27 mouse cellular contexts compared by ENCODE assay signal in the genomic region with DNA sequence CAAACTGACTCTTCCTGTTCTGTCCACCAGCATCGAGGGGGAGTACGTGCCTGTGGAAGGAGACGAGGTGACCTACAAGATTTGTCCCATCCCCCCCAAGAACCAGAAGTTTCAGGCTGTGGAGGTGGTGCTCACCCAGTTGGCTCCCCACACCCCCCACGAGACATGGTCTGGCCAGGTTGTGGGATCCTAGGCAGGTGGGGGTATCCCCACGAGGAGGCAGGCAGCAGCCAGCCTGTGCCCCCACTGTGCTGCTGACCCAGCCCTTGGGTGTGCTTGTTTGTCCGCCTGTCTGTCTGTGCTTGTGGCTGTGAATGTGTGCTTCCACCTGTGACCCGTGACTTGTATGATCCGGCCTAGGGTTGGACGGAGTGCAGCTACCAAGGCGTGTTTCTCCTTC. TPM values are rescaled to one million over a fixed set of nuclear protein-coding genes. Genes with fewer than 3 reads are reported as not detected.
"Had no signal": no experiment of that assay in that cellular context is flagged by ENCODE, and none has a peak within 500 bp of the region (broad histone marks: within the 10 kb centered on the region; RNA-seq: fewer than 3 reads in every experiment).

No protein-coding gene starts in this region.

- H3K4me2 ChIP-seq: lung, embryonic 15.5 days; midbrain, embryonic 12.5 days; neural tube, embryonic 13.5 days; neural tube, embryonic 15.5 days had no signal

- H3K27ac ChIP-seq: lung, embryonic 15.5 days; macrophage; midbrain, embryonic 12.5 days; neural tube, embryonic 13.5 days; neural tube, embryonic 15.5 days had no signal

- H3K27me3 ChIP-seq: lung, embryonic 15.5 days; midbrain, embryonic 12.5 days; neural tube, embryonic 13.5 days; neural tube, embryonic 15.5 days had no signal

- H3K4me1 ChIP-seq: lung, embryonic 15.5 days; midbrain, embryonic 12.5 days; neural tube, embryonic 13.5 days; neural tube, embryonic 15.5 days had no signal

- H3K4me3 ChIP-seq: lung, embryonic 15.5 days; midbrain, embryonic 12.5 days; neural tube, embryonic 13.5 days; neural tube, embryonic 15.5 days had no signal

- H3K9ac ChIP-seq: liver, postnatal 0 days; lung, embryonic 15.5 days; midbrain, embryonic 12.5 days; neural tube, embryonic 13.5 days; neural tube, embryonic 15.5 days had no signal

- ATAC-seq: liver, postnatal 0 days; lung, postnatal 0 days had no signal

- H3K9me3 ChIP-seq: lung, embryonic 15.5 days; midbrain, embryonic 12.5 days; neural tube, embryonic 13.5 days; neural tube, embryonic 15.5 days had no signal

- DNase-seq: liver, postnatal 0 days; lung, adult 2 months; lung, postnatal 14 days; lung, postnatal 36 days; midbrain, embryonic 14.5 days; retina, postnatal 1 day; right cerebral cortex, adult 18-20 months; right cerebral cortex, postnatal 25 days; right cerebral cortex, postnatal 4 days; spleen, adult 18-20 months; thymus, adult 18-20 months; thymus, postnatal 14 days; thymus, postnatal 36 days had no signal

RNA-seq across cellular contexts. Expression of gene Csdc2, which starts 12.5 kb away (rescaled TPM):
- total RNA-seq: megakaryocyte progenitor cell, adult 5-6 weeks; monocyte, adult 5-6 weeks had no signal

RNA-seq across cellular contexts. Expression of gene 1700029P11Rik, which starts 31.3 kb away (rescaled TPM):
- total RNA-seq: megakaryocyte progenitor cell, adult 5-6 weeks; midbrain, postnatal 0 days; monocyte, adult 5-6 weeks had no signal
- polyA plus RNA-seq: liver, postnatal 0 days; lung, adult 2 months; lung, embryonic 15.5 days; lung, postnatal 0 days; macrophage; midbrain, embryonic 12.5 days; midbrain, embryonic 14.5 days; midbrain, postnatal 0 days; neural tube, embryonic 11.5 days; neural tube, embryonic 13.5 days; neural tube, embryonic 15.5 days; small intestine, adult 2 months; stomach, embryonic 14.5 days; stomach, embryonic 16.5 days; thymus, postnatal 0 days had no signal
